Mouse (Mus musculus): ENCODE measurements around the gene Srf.

DNA sequence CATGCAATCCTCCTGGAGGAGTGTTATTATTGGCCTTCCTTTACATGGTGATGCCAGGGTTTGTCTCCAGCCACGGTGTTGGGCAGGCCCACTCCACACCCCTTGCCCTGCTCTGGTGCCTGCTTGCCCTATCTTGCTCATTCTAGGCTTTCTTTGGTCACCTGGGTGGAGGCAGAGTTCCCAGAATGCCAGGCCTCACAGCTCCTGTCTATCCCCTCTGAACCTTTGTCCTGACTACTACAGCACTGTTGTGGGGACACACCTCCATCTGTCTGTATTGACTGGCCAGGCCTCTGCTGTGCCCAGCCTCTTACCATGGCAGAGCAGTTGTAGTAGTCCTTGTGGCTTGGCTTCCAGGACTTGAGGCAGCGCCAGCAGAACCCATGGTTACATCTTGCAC, 53.2 kb downstream of the Srf start:
- TF ChIP-seq CTCF (IDR thresholded peaks at IDR 0.05; ENCODE audit: borderline replicate concordance, insufficient read depth, low read length), result no peak
- TF ChIP-seq POLR2A (IDR thresholded peaks at IDR 0.05; ENCODE audit: low read depth, low read length), result no peak
